Mouse (Mus musculus) liver, postnatal 0 days (tissue): ENCODE data around the gene Angptl6.

Experiments
- CTCF ChIP-seq: sonication (generic); IDR thresholded peaks from 2 replicates; pipeline ENCODE4 v1.5.1; 2016; ENCODE audit warnings: antibody characterized with exemption, low read depth
- EP300 ChIP-seq: IDR thresholded peaks from 2 replicates; pipeline ENCODE4 v1.6.1; 2016; ENCODE audit warnings: antibody characterized with exemption, low read depth, mild to moderate bottlenecking

- TF ChIP-seq CTCF (no peak), EP300 (no peak)
Observed at GRCm38 (mm10) chr9:20862225-20862624, 17.3 kb downstream of the Angptl6 start.
